Mouse (Mus musculus) gastrocnemius, postnatal 4 days (tissue): Measurements from ENCODE around the gene Trmt2b. TPM values are rescaled to one million over a fixed set of nuclear protein-coding genes. Genes with fewer than 3 reads are reported as not detected.
"Not testable (repeated sequence)": the region's sequence is repeated elsewhere in the genome, so short reads cannot be mapped to it uniquely, and the experiment has no call there.

Experiments used
- DNase-seq, 2 experiments: peaks; one replicate each; pipeline ENCODE4 v3.0.0; 2021 to 2022; ENCODE audit warnings: low spot score in 2 of 2, mixed read lengths in 2 of 2
- total RNA-seq, 2 experiments: library from RNA; stranded (reverse); gene quantifications; 2 replicates each; pipeline ENCODE4 v1.2.3; 2021

Trmt2b gene
- total RNA-seq, 2 experiments from 2014 or later: 10.4 to 14.3 TPM

DNA sequence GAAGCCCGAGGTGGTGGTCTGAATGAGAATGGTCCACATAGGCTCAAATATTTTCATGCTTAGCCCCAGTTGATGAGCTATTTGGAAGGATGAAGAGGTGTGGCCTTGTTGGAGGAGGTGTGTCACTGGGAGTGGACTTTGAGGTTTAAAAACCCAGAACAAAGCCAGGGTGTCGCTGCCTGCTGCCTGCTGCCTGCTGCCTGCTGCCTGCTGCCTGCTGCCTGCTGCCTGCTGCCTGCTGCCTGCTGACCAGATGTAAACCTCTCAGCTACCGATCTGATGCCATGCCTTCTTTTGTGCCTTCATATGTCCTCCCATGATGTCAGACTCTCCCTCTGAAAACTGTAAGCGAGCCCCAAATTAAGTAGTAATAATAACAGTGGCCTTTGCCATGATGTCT, 54.9 kb downstream of the Trmt2b start, which contains the start of gene Nox1:
Nox1 (minus strand) TSS at position 101 of the 400 bp plus-strand sequence.
- no peak for DNase-seq

DNA sequence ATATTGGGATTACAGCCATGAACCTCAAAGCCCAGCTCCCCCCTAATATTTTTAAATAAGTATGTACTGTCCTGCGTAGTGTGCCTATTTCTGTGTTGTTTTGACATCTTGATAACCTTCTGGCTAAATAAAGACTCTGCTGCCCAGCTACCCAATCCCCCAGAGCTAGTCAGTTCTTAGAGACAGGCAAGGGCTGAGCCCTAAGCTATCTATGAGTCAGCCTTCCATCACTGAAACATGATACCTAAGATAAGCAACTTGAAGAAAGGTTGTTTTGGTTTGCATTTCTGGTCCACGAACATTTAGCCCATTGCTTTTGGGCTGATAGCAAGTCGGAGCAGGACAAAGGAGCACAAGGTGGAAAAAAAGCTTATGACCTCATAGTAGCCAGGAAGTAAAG, 56.2 kb downstream of the Trmt2b start:
- no peak for DNase-seq

DNA sequence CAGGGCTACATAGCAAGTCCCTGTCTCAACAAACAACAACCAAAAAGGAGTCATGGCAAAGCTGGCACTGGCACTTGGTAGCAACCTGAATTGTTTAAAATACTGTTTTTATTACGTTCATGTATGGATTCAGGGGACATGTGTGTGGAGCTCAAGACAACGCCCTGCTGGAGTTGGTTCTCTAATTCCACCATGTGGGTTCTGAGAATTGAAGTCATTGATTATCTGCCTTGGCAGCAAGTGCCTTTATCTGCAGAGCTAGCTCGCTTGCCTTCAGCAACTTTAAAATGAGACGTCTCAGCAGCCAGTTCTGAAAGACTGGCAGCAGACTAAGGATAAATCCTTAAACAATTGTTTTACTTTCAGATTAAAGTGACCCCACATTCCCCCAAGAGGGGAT, 58.6 kb downstream of the Trmt2b start:
- DNase-seq: no peak

DNA sequence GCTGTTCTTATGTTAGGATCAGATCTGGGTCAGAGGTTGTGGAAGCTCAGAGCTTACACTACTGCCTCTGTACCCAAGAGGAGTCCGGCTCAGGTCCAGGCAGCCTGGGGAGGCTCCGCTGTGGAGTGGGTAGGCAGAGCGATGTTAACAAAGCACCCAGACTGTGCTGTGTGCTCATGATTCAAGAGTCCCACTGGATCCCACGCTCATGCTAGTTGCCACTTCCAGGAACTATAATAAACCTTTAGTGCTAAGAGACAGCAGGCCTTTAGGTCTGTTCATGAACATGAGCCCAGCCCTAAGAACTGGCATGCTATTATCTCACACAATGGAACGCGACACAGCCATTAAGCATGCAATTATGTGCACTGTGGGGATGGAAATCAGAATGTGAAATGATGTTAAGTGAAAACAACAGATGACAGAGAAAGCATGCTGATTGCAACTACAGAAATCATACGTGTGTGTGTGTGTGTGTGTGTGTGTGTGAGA, 65.6 kb downstream of the Trmt2b start:
- DNase-seq: no peak

DNA sequence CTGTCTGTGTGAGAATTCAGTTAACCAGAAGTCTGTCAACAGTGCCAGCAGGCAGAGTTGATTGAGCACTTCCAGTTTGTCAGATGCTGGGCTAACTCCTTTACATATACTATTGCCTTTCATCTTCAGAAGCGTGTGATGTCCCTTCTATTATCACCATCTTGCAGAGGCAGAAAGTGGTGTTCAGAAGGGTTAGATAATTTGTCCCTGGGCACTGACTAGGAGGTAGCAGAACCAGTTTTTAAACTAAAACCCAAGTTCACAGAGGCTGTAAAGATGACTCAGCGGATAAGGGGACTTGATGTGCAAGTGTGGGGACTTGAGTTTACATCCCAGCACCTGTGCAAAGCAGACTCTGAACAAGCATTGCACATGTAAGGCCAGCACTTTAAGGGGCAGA, 68.3 kb downstream of the Trmt2b start:
- DNase-seq: no peak

DNA sequence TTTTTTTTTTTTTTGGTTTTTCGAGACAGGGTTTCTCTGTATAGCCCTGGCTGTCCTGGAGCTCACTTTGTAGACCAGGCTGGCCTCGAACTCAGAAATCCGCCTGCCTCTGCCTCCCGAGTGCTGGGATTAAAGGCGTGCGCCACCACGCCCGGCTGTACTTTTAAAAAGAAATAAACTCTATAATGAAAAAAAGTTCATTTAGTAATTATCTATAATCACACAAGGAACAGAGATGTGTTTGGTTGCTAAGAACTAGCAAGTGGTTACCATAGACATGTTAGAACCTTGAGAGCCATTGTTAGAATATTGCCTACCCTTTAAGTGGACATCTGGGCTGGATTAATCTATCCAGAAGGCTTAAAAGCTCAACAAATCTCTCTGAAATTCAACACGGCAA, 89.6 kb downstream of the Trmt2b start, which contains the start of gene Arl13a:
Arl13a (plus strand) TSS at position 301 of the 400 bp plus-strand sequence.
- not testable (repeated sequence) for DNase-seq

DNA sequence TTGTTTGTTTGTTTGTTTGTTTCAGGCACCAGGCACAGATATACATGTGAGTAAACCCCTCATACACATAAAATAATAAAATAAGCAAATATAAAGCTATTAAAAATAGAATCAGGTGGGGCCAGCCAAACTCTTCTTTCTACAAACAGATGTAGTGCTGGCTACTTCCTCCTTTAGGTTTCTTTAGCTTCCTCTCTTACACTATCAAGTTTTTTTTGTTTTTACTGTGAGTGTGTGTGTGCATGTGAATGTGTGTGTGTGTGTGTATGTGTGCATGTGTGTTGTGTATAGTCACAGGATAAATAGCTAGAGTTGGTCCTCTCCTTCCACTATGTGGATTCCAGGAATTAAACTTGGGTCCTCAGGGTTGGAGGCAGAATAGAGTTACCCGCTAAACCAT, 102.1 kb downstream of the Trmt2b start:
- no peak for DNase-seq

Other genes with a start within 250 kb of the Trmt2b start
- 10 to 100 TPM; 29.7 to 34.1 TPM for gene Cstf2, start 217.8 kb downstream of the Trmt2b start, total RNA-seq
- 1 to 10 TPM in 1 of 2 experiments, under 1 TPM in 1; 0.69 to 1.5 TPM for gene Xkrx, start 114.9 kb downstream of the Trmt2b start, total RNA-seq
- gene Arl13a, start 89.5 kb downstream of the Trmt2b start, total RNA-seq: not detected
- under 1 TPM; 0.41 to 0.71 TPM for gene Nox1, start 55.0 kb downstream of the Trmt2b start, total RNA-seq
- gene Tmem35a, start 18.2 kb upstream of the Trmt2b start, total RNA-seq: 1 to 10 TPM; 2.0 to 2.5 TPM
- gene Cenpi, start 31.1 kb upstream of the Trmt2b start, total RNA-seq: 1 to 10 TPM; 5.9 to 7.6 TPM
- gene Drp2, start 127.6 kb upstream of the Trmt2b start, total RNA-seq: 10 to 100 TPM; 12.6 to 17.3 TPM
- not detected for gene Taf7l, start 199.5 kb upstream of the Trmt2b start, total RNA-seq